Mouse (Mus musculus): ENCODE results near the gene Adam29. TPM values are rescaled to one million over a fixed set of nuclear protein-coding genes. Genes with fewer than 3 reads are reported as not detected.

Adam29 gene
- polyA plus RNA-seq (2015; fragmentation: Nextera tagmentation; extraction: Ambion mirVana) = not detected in 2 replicates

- H3K36me3 ChIP-seq (ENCODE audit: control insufficient read depth, insufficient read depth, low read length) = no peaks in the 10 kb centered on the region
- H3K9ac ChIP-seq (ENCODE audit: low read length) = no peak within 1 kb of the TSS
- no peaks in the 10 kb centered on the region for H3K4me1 ChIP-seq (replicated peaks; ENCODE audit: control insufficient read depth, insufficient read depth, low read length)
- no peak within 1 kb of the TSS for H3K4me2 ChIP-seq (ENCODE audit: low read depth, low read length)
- ATAC-seq (ENCODE audit: low read depth) = no peak
- no peaks in the 10 kb centered on the region for H3K27me3 ChIP-seq (ENCODE audit: control insufficient read depth, insufficient read depth, low read depth, low read length)
- H3K9me3 ChIP-seq (ENCODE audit: control insufficient read depth, low read length) = no peaks in the 10 kb centered on the region
- no peak within 1 kb of the TSS for H3K4me3 ChIP-seq (ENCODE audit: low read length)
- H3K27ac ChIP-seq (ENCODE audit: low read length) = no peak within 1 kb of the TSS
- 85% methylated on average over 1 of the region's 1 CpGs for WGBS
Observed at GRCm38 (mm10) chr8:55906848-55907247, at the start of gene Adam29. Gene Adam29 (minus strand): TSS chr8:55906948.

- no peak overlapping the region for H3K4me2 ChIP-seq (ENCODE audit: low read depth, low read length)
- H3K4me3 ChIP-seq (ENCODE audit: low read length) = no peak overlapping the region
Observed at GRCm38 (mm10) chr8:55940526-55940880, 33.8 kb upstream of the Adam29 start.

GRCm38 (mm10) chr8:55939870-55940525 is 33.2 kb upstream of the Adam29 start, which contains the start of gene Glra3:
Gene Glra3 (plus strand): TSS chr8:55940460.
- Histone ChIP-seq H3K27ac (ENCODE audit: low read length) (no peak within 1 kb of the TSS), H3K4me2 (ENCODE audit: low read depth, low read length) (no peak within 1 kb of the TSS), H3K27me3 (ENCODE audit: control insufficient read depth, insufficient read depth, low read depth, low read length) (no peaks in the 10 kb centered on the region), H3K4me1 (replicated peaks; ENCODE audit: control insufficient read depth, insufficient read depth, low read length) (no peaks in the 10 kb centered on the region), H3K4me3 (ENCODE audit: low read length) (no peak within 1 kb of the TSS), H3K36me3 (ENCODE audit: control insufficient read depth, insufficient read depth, low read length) (no peaks in the 10 kb centered on the region), H3K9ac (ENCODE audit: low read length) (no peak within 1 kb of the TSS), H3K9me3 (ENCODE audit: control insufficient read depth, low read length) (no peaks in the 10 kb centered on the region)
- ATAC-seq (ENCODE audit: low read depth) = no peak
- 16% methylated on average over 11 of the region's 11 CpGs for WGBS

More at GRCm38 (mm10) chr8:55940526-55940880, 33.8 kb upstream of the Adam29 start:
- 0% methylated on average over 8 of the region's 8 CpGs for WGBS
- no peaks in the 10 kb centered on the region for H3K36me3 ChIP-seq (ENCODE audit: control insufficient read depth, insufficient read depth, low read length)
- H3K9ac ChIP-seq (ENCODE audit: low read length) = no peak overlapping the region
- no peaks in the 10 kb centered on the region for H3K9me3 ChIP-seq (ENCODE audit: control insufficient read depth, low read length)
- H3K4me1 ChIP-seq (replicated peaks; ENCODE audit: control insufficient read depth, insufficient read depth, low read length) = no peaks in the 10 kb centered on the region
- H3K27ac ChIP-seq (ENCODE audit: low read length) = no peak overlapping the region
- no peaks in the 10 kb centered on the region for H3K27me3 ChIP-seq (ENCODE audit: control insufficient read depth, insufficient read depth, low read depth, low read length)
- no peak for ATAC-seq (ENCODE audit: low read depth)

Other genes with a start within 250 kb of the Adam29 start
- not detected in 2 replicates for gene Glra3, start 33.5 kb upstream of the Adam29 start, polyA plus RNA-seq (2015; fragmentation: Nextera tagmentation; extraction: Ambion mirVana)